Mouse (Mus musculus): ENCODE measurements around the gene Mapkap1. TPM values are rescaled to one million over a fixed set of nuclear protein-coding genes. Genes with fewer than 3 reads are reported as not detected.

Mapkap1 gene
- polyA plus RNA-seq, 1 experiment from 2014 or later = 78.9 TPM

DNA sequence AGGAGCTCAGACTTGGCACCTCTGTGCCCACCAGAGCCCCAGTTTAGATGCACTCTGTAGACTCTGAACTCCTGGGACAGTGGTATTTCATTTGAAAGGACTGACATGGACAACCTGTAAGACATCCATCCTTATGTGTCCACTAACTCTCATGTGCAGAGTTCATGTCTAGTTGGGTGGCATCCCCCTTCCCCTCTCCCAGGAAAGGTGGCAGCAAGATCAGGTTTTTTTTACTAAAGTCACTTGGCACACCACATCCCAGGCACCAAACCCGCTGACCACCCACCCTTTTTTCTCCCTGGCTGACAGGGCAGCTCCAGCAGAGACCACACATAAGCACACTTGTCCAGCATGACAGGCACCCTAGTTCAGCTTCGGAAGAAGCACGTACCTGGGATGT lies 196.3 kb downstream of the Mapkap1 start:
- no peak for TF ChIP-seq CTCF (IDR thresholded peaks at IDR 0.05)
- in situ Hi-C loops (cut with MboI; ENCODE audit: low pct_unique_long_range_greater_than_20kb) = no loop called here
- ChIA-PET POLR2A (no interaction called here), CTCF (interaction anchor here (1.3 to 1.4 kb wide), 2 partner anchors 11 to 15 kb away, joined by 3 to 4 read pairs; no protein-coding TSS in a partner anchor)
- ATAC-seq (no peak), DNase-seq (ENCODE audit: low read depth, low spot score) (no peak)
- no peaks in the 10 kb centered on the region for H3K27me3 ChIP-seq

GRCm38 (mm10) chr2:34603653-34604214 lies 197.2 kb downstream of the Mapkap1 start:
- H3K27me3 ChIP-seq = no peaks in the 10 kb centered on the region
- CTCF ChIA-PET = no interaction called here
- POLR2A ChIA-PET = no interaction called here
- in situ Hi-C loops (cut with MboI; ENCODE audit: low pct_unique_long_range_greater_than_20kb) = no loop called here
- no peak for TF ChIP-seq CTCF (IDR thresholded peaks at IDR 0.05)
- ATAC-seq (no peak), DNase-seq (ENCODE audit: low read depth, low spot score) (no peak)

DNA sequence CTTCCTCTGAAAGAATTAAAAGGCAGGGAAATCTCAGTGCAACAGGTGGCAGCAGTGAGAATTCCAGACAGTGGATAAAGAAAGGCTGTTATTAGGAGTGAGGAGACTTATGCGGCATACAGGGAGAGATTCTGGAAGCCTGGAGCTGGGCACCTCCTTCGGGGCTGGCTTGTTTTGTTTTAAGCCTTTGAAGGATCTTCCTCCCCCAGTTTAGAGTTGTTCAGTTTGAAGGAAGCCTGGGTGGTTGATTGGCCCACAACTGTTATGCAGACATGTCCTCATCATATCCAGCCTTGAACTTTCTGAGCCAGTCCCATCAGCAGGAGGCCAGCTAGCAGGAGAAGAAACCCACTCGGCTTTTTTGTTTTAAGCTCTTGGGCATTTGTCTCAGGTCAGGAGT lies 198.5 kb downstream of the Mapkap1 start:
- DNase-seq (ENCODE audit: low read depth, low spot score) (no peak), ATAC-seq (no peak)
- no peak for TF ChIP-seq CTCF (IDR thresholded peaks at IDR 0.05)
- POLR2A ChIA-PET = no interaction called here
- H3K27me3 ChIP-seq = no peaks in the 10 kb centered on the region
- in situ Hi-C loops (cut with MboI; ENCODE audit: low pct_unique_long_range_greater_than_20kb) = no loop called here
- CTCF ChIA-PET = interaction anchor here (0.9 kb wide), 1 partner anchor 21 kb away, joined by 3 read pairs; no protein-coding TSS in a partner anchor

DNA sequence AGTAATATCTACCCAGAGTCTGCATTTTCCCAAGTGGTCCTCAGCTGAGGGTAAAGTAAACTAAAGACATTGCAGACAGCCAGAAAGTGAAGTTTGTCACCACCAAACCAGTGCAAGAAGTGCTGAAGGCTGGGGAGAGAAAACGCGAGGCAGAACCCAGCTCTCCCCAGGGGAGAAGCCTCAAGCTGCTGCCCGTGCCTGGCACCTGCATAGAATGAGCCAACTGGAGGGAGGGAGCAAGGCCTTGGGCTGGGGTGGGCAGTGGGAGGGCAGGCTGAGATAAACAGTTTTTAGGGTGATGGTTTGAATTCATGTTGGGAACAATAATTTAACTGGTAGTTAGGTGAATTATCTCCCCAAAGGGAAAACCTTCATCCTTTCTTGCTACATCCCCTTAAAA lies 202.3 kb downstream of the Mapkap1 start:
- in situ Hi-C loops (cut with MboI; ENCODE audit: low pct_unique_long_range_greater_than_20kb) = no loop called here
- TF ChIP-seq CTCF (IDR thresholded peaks at IDR 0.05) = no peak
- ChIA-PET POLR2A (no interaction called here), CTCF (no interaction called here)
- H3K27me3 ChIP-seq = no peaks in the 10 kb centered on the region
- ATAC-seq (no peak), DNase-seq (ENCODE audit: low read depth, low spot score) (no peak)

- POLR2A ChIA-PET = no interaction called here
- in situ Hi-C loops (cut with MboI; ENCODE audit: low pct_unique_long_range_greater_than_20kb) = no loop called here
- no peaks in the 10 kb centered on the region for H3K27me3 ChIP-seq
- TF ChIP-seq CTCF (IDR thresholded peaks at IDR 0.05) = no peak
- ATAC-seq (no peak), DNase-seq (ENCODE audit: low read depth, low spot score) (no peak)
- CTCF ChIA-PET = no interaction called here
Observed at GRCm38 (mm10) chr2:34609516-34609915, 202.9 kb downstream of the Mapkap1 start.

DNA sequence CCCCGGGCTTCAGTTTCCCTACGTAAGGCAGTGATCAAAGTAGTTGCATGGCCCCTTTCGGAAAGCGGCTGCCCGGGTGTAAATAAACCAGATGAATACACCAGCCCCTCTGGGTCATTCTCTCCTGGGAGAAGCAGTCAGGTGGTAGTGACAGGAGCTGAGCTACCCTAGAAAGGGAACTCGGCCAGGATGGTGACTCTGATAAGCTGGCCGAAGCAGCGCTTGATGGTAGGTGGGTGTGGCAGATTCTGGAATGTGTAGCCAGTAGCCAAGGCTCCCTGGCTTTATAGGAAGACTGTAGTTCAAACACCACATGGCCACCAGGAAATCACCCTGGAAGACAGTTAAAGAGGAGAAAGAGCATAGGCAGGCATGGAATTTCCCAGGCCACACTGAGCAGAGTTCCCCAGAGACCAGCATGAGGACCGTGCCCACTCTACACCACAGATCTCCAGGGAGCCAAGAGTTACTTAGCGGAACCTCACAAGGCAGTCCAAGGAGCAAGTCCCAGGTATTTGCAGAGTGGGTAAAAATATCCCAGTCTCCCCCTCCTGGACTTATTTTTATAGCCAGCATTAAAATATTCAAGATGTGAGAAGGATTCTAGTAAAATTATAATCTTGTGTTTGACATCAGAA lies 214.3 kb downstream of the Mapkap1 start:
- in situ Hi-C loops (cut with MboI; ENCODE audit: low pct_unique_long_range_greater_than_20kb) = loop anchor here (10.0 kb wide), 1 partner anchor 866 kb away; no protein-coding TSS in a partner anchor
- TF ChIP-seq CTCF (IDR thresholded peaks at IDR 0.05) = no peak
- CTCF ChIA-PET = no interaction called here
- DNase-seq (ENCODE audit: low read depth, low spot score) = no peak
- H3K27me3 ChIP-seq = no peaks in the 10 kb centered on the region
- POLR2A ChIA-PET = no interaction called here
- ATAC-seq = no peak

DNA sequence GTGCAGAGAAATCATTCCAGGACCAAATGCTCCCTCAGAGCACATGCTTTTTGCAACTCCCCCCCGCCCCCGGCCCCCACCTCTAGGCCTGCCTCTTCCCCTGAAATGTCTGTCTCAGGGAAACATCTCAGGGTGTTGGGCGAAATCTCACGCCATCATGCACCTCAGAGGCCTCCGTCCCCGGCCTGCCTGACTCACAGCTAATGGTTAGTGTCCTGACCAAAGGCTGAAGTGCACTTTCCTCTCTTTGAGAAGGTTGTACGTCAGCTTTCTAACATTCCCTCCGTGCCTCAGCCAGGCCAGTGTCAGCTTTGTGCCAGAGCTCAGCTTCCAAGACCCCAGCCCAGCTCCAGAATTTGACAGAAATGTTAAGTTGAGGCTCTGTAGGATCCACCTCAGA lies 214.9 kb downstream of the Mapkap1 start:
- CTCF ChIA-PET = interaction anchor here (1.4 kb wide), 1 partner anchor 15 kb away, joined by 3 read pairs; no protein-coding TSS in a partner anchor
- POLR2A ChIA-PET = no interaction called here
- no peak for ATAC-seq
- H3K27me3 ChIP-seq = no peaks in the 10 kb centered on the region
- TF ChIP-seq CTCF (IDR thresholded peaks at IDR 0.05) = no peak
- no peak for DNase-seq (ENCODE audit: low read depth, low spot score)
- in situ Hi-C loops (cut with MboI; ENCODE audit: low pct_unique_long_range_greater_than_20kb) = loop anchor here (10.0 kb wide), 1 partner anchor 867 kb away; no protein-coding TSS in a partner anchor

- POLR2A ChIA-PET = no interaction called here
Observed at GRCm38 (mm10) chr2:34622518-34622917, 215.9 kb downstream of the Mapkap1 start.

GRCm38 (mm10) chr2:34623181-34623580 lies 216.6 kb downstream of the Mapkap1 start:
- ATAC-seq (no peak), DNase-seq (ENCODE audit: low read depth, low spot score) (no peak)
- POLR2A ChIA-PET = no interaction called here
- H3K27me3 ChIP-seq = no peaks in the 10 kb centered on the region
- TF ChIP-seq CTCF (IDR thresholded peaks at IDR 0.05) = no peak
- in situ Hi-C loops (cut with MboI; ENCODE audit: low pct_unique_long_range_greater_than_20kb) = loop anchor here (10.0 kb wide), 1 partner anchor 868 kb away; no protein-coding TSS in a partner anchor
- CTCF ChIA-PET = no interaction called here

More at GRCm38 (mm10) chr2:34622518-34622917, 215.9 kb downstream of the Mapkap1 start:
- no peak for ATAC-seq
- in situ Hi-C loops (cut with MboI; ENCODE audit: low pct_unique_long_range_greater_than_20kb) = loop anchor here (10.0 kb wide), 1 partner anchor 868 kb away; no protein-coding TSS in a partner anchor
- DNase-seq (ENCODE audit: low read depth, low spot score) = no peak
- TF ChIP-seq CTCF (IDR thresholded peaks at IDR 0.05) = no peak
- H3K27me3 ChIP-seq = no peaks in the 10 kb centered on the region
- CTCF ChIA-PET = interaction anchor here (1.4 kb wide), 1 partner anchor 14 kb away, joined by 3 read pairs; no protein-coding TSS in a partner anchor

DNA sequence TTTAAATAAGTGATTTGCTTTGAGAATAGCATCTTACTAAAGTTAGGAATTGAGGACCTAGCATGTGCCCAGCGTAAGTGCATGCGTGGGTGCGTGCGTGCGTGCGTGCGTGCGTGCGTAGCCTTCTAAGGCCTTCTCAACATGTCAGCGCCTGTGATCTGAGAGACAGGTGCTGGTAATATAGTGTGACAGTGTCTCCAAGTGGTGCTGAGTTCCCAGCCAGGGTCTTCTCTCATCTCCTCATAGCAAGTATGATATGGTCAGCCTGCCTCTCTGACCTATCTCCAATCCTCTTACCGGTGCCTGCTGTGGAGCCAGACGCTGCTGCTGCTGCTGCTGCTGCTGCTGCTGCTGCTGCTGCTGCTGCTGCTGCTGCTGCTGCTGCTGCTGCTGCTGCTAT lies 217.5 kb downstream of the Mapkap1 start:
- no peak for ATAC-seq
- DNase-seq (ENCODE audit: low read depth, low spot score) = no peak
- CTCF ChIA-PET = no interaction called here
- TF ChIP-seq CTCF (IDR thresholded peaks at IDR 0.05) = no peak
- no peaks in the 10 kb centered on the region for H3K27me3 ChIP-seq
- POLR2A ChIA-PET = no interaction called here
- in situ Hi-C loops (cut with MboI; ENCODE audit: low pct_unique_long_range_greater_than_20kb) = loop anchor here (10.0 kb wide), 1 partner anchor 869 kb away; no protein-coding TSS in a partner anchor
